Mouse (Mus musculus) layer of hippocampus, adult 11-12 months (tissue): ENCODE measurements around the gene Arid3b.

ENCODE experiments used
- DNase-seq: peaks from one replicate; pipeline ENCODE4 v3.0.0; 2022; ENCODE audit warnings: low spot score

Gene Arid3b

DNA sequence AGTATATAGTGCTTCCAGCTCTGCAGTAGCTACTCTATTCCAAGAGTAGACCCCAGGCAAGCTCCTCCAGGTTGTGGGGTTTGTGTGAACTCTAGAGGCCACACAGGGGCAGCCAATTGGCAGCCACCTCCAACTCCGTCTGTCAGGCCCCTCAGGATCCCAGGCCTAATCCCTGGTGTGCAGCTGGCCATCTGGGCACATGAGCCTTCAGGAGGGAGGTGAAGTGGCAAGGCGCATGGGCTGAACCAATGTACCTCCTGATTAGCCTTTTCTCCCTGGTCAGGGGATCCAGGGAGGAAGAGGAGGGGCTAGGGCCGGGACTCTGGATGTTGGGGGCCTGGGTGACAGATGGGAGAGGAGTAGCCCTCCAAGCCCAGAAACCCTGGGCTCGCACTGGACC is 60.9 kb downstream of the Arid3b start:
- DNase-seq = no peak

GRCm38 (mm10) chr9:57775026-57775425 is 61.6 kb downstream of the Arid3b start:
- DNase-seq = no peak

DNA sequence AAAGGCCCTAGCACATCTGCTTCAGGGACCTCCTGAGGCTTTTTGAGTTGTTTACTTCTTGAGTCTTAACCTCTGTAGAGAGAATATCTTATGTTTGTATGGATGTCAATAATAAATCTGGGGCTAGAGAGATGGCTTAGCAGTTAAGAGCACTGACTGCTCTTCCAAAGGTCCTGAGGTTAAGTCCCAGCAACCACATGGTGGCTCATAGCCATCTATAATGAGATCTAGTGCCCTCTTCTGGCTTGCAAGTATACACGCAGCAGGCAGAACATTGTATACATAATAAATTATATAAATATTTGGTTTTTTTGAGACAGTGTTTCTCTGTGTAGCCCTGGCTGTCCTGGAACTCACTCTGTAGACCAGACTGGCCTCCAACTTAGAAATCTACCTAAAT is 62.4 kb downstream of the Arid3b start:
- no peak for DNase-seq

GRCm38 (mm10) chr9:57773754-57774153 is 62.8 kb downstream of the Arid3b start:
- no peak for DNase-seq

- DNase-seq = no peak
Measured at GRCm38 (mm10) chr9:57770836-57771235, 65.8 kb downstream of the Arid3b start.

DNA sequence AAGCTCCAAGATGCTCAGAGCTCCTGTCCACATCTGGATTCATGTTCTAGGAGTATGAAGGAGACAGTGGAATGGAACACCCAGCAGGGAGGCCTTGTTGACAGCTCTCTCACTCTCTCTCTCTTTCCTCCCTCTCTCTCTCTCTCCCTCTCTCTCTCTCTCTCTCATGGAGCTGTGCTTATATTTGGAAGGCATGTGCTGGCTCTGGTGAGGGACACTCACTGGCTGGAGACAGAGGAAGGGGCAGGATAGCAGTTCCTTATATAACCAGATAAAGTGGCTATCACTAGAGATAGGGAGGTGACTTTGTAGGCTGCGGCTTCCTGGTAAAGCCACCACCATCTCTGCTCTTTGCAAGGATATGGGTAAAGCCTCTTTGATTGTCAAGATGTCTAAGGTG is 66.4 kb downstream of the Arid3b start:
- no peak for DNase-seq

GRCm38 (mm10) chr9:57769539-57770069 is 67.0 kb downstream of the Arid3b start:
- DNase-seq = no peak

DNA sequence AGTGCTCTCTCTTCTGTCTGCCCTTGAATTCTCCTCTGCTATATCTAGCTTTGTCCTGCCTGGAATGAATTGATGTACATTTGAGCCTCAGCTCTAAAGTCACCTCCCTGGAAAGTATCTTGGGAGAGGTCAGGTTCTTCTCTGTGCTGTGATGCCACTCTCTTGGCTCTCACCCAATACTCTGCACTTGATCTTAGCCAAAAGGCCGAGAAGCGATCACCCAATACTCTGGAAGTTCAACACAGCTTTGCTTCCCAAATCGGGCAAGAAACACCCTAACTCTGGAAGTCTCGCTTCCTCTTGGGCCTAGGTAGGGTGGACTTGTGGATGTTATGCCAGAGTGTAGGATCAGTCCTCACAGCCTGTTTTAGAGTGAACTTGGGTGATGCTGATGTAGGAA is 69.4 kb downstream of the Arid3b start:
- DNase-seq = no peak

DNA sequence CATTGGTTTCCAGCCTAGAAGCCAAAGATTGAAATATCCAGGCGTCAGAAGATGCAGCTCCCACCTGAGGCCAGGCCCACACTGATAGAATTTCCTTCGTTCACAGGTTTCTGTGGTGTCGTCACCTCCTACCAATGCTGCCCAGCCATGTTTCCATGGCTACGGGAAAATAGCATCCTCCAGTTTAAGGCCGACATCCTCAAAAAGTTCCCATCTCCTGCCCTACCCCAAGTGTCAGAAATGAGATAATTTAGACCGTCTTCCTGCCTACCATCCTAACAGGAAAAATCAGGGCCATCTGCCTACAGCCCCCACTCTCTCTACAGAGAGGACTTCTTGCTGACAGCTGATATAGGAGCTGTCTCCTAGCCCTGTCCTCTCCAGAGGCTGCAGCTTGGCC is 70.2 kb downstream of the Arid3b start:
- no peak for DNase-seq

DNA sequence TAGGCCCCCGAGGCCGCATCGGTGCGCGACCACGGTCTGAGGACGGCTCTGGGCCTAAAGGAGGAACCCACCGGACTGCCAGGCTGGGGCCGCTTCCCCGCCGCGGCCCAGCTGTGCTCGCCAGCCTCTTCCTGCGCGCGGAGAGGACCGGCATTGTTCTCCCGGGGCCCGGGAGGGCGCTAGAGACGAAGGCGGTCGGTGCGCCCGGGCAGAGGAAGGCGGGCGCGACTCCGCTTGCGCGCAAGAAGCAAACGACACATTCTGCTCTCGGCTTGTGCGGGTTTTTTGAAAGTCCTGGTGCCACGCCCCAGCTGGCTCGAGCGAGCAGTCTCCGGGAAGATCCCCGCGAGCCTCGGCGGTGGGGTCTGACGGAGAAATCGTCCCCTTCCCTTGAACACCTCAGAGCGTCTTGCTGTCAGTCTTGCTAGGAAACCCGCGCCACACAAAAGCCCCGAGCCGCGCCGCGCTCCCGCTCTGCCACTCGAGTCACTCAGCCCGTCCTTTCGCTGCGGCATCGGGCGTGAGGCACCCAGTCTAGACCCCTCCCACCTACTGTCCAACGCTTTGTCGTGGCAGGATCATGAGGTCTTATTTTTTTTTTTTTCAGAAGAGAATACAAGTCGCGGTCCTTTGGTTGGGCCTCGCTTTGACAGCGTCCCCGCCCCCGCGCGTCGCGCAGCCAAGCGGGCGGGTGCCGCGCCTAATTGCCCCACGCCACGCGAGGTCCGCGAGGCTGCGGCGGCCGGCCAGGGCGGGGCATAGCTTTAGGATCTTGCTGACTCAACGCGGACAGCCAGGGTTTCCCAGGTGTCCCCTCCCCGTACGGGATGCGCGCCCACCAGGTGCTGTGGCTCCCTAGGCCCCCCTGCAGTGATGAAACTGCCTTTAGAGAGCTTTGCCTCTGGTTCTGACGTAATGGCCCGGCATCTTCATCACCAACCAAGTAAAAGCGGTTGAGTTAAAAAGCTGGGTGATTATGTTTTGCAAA is 70.9 kb downstream of the Arid3b start, which contains the start of gene Clk3:
TSS of gene Clk3 (minus strand) at position 497 of the 988 bp plus-strand sequence.
- peak; percentile 78 for DNase-seq

DNA sequence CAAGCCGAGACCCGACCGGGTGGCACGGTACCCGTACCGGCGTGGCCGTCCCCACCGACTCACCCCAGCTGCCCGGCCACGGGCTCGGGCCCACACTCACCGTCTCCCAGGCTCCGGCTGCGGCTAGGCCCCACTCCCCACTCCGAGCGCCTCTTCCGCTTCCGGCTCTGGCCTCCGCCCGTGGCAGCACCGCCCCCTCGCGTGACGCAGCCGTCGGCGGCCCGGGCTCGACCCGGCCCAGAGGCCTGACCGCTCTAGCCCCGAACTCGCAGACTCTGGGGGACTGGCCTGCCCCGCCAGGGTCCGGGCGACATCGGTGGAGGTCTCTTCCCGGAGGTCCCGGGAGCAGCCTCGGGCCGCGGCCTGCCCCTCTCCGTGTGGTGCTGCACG is 71.6 kb downstream of the Arid3b start:
- peak; percentile 92 for DNase-seq

DNA sequence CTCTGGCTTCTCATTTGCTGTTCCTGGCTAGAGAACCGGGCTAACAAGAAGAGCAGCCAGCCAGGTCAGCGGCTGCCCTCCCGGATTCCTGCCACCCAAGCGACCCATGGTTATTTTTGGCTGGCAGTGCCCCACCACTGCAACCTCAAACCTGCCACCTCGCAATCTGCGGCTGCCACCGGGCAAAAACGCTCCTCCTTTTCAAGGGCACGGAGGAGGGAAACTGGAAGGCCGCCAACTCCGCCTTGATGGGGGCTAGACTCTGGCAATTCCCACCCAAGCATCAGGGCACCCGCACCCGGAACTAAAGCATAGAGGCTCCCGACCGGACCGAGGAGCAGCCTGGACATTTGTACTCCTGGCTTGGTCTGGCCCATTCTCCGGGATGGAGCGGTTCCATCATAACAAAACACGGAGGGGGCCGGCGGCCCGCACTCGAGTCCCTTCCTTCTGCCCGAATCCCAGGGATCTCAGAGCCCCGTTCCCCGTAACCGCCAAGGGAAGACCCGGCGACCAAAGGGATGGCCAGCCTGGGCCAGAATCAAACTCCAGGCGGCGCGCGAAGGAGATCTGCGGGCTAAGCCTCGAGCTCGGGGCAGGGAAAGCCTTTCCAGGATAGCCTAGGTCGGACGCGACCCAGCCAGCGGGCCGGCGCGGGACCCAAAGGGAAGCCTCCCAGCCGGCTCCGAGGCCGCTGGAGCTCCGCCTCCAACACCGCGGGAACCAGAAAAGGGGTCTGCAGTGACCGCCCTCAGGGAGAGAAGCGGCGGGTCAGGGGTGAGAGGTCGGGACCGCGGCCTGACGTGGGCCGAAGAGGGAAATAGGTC is 72.2 kb downstream of the Arid3b start:
- peak; percentile 78 for DNase-seq

DNA sequence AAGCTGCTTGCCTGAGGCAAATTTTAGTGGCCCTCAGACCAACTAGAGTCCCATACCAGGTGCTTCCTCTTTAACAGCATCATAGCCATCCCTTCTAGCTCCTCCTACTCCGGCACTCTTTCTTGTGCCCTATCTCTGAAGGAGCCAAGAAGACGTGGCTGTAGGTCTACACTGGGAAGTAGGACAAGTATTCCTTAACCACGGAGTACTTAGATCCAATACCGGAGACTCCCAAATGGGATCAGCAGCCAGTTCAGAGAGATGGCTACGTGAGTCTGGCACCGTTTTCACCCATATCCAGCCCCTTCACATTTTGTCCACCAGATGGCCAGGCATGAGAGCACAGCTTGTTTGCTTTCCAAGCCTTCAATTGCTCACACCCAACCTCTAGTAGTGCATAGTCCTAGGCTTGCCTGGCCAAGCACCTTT is 74.0 kb downstream of the Arid3b start:
- DNase-seq = no peak

DNA sequence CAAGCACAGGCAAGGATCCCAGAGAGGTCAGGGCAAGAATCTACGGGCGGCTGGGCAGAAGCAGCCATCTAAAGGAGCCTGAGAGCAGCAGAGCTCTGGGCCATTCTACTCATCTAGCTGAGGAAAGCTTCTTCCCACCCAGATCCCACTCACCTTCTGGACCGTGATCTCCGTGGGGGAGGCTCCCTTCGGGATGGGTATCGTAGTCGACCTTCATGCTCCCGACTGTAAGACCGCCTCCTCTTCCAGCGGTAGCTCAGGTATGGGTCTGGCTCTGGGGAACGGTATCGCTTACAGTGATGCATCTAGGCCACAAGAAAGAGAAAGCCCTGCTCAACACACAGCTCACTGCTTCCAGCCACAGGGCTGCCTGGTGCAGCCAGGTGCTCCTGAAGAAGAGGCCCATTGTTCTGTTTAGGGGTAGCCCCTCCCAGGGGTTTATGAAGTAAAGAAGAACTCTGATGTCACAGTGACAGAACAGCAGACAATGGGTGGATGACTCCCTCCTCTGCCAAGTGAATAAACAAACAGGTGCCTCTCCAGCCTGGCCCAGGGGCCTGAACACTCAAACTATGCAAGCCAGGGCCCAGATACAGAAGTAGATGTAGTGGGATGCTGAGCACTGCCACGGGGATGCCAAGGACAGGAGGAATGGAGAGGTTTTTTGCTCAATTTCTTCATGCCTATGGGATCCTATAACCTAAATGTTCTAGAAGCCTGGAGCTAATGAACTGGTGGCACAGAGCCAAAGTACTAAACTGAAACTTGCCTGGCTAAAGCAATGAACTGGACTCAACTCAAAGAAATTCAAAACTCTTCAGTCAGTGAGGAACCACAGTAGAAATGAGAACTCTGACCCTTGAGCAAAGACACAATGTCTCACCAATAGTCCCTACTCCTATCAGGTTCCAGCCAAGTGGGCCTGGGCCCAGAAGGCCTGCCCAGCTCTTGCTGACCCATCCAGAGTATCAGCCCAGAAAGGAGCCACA is 74.7 kb downstream of the Arid3b start:
- DNase-seq = no peak

DNA sequence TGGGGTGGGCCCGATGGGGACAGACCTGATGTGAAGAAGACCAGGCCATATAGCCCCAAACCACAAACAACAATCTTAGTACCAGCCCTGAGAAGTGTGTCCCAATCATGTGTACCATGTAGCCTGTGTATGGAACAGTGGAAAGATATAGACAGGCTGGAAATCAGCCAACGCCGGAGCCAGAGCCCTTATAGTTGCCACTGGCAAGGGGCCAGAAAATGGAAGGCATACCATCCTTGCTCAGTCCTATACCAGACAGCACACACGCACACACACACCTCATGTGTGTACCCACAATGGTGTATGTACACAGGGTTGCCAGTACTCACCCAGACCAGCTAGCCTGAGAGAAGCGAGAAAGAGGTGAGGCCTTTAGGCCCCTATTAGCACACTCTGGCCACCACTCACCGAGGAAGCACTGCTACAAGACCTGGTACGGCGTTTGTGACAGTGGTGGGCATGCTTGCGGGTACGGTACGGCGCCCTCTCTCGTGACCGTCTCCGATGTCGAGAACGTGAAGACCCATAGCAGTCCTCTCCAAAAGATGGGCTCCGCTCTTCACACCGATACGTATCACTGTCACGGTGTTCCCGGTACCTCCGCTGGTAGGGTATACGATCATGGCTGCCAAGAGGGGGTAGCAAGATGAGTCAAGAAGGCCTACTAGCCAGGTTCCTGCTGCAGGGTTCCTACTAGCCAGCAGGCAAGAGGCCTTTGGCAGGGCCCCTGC is 76.0 kb downstream of the Arid3b start:
- no peak for DNase-seq

DNA sequence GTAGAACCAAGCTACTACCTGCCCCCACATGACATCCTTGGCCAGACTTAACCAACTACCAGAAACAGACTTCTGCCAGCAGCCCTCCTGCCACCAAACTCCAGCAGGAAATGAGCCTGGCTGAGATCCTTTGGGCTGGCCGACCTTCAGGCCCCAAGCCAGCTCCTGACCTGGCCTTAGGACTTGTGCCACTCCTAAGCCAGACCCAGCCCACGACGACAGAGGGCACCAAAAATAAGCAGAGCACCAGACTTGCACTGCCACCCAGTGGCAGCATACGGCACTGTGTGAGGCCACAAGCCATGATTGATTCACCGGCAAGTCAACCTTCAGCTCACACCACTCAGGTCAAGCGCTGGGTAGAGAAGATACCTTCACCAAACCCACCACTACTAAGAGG is 77.3 kb downstream of the Arid3b start:
- DNase-seq = peak; percentile 74

GRCm38 (mm10) chr9:57758528-57758927 is 78.1 kb downstream of the Arid3b start:
- peak; percentile 72 for DNase-seq

DNA sequence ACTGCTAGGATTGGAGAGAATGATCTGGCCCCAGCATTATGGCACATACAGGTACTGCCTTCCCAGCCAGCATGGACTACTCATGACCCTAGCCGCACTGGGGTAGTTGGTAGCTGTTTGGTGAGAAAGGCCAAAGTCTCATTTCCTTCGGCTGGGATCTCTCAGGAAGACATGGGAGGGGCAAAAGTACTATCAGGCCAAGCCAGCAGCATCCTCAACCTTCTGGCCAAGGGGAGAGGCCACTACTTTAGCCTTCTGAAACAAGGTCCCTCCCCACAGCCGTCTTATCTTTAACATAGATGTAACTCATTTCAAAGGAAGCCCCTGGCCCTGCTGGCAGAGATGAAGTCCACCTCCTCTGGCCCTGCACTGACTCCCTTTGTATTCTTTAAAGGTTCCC is 79.0 kb downstream of the Arid3b start:
- no peak for DNase-seq

DNA sequence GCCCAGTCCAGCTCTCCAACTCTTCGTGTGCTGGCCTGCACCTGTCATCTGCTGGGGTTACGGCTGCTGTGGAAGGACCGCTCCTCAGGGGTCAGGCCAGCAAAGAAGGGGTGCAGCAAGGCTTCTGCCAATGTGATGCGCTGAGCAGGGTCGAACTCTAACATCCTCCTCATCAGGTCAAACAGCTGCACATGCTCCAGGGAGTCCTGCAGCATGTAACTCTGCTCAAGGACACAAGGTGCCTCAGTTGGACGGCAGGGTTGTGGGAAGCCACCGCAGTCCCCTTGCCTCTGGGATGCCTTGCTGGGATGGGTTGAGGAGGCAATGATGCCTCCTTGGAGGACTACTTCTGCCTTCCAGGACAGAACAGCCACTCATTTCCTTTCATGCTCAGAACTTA is 85.7 kb downstream of the Arid3b start:
- DNase-seq = no peak

GRCm38 (mm10) chr9:57748831-57749230 is 87.8 kb downstream of the Arid3b start:
- no peak for DNase-seq

DNA sequence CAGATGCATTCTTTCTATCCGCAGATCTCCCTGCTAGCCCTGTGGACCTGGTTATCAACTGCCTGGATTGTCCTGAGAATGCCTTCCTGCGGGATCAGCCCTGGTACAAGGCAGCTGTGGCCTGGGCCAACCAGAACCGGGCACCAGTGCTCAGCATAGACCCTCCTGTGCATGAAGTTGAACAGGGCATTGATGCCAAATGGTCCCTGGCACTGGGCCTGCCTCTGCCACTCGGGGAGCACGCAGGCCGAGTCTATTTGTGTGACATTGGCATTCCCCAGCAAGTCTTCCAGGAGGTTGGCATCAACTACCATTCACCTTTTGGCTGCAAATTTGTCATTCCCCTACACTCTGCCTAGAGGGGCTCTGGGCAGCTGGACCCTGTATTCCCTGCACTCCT is 88.5 kb downstream of the Arid3b start:
- no peak for DNase-seq
